Mouse (Mus musculus): ENCODE results near the gene Ager. TPM values are rescaled to one million over a fixed set of nuclear protein-coding genes. Genes with fewer than 3 reads are reported as not detected.

Ager gene
- polyA plus RNA-seq, 1 experiment from 2014 or later, result 0.95 TPM

GRCm38 (mm10) chr17:34629796-34630603, 32.3 kb downstream of the Ager start:
- ATAC-seq, result no peak
- Histone ChIP-seq H3K9ac (ENCODE audit: low read depth, low read length) (peak overlapping the region; percentile 78), H3K9me3 (replicated peaks; ENCODE audit: control insufficient read depth, low read length, poor library complexity, severe bottlenecking) (no peaks in the 10 kb centered on the region), H3K36me3 (ENCODE audit: control insufficient read depth, insufficient read depth, low read length) (no peaks in the 10 kb centered on the region), H3K4me1 (ENCODE audit: control insufficient read depth, insufficient read depth, low read length) (peaks cover 46% of the 10 kb centered on the region), H3K4me3 (ENCODE audit: low read depth, low read length) (peak overlapping the region; percentile 73), H3K4me2 (ENCODE audit: low read length) (peak overlapping the region; percentile 92), H3K27me3 (ENCODE audit: control insufficient read depth, insufficient read depth, low read depth, low read length) (0 out of 2 replicates have a peak, but pooled peaks cover 2% of the 10 kb centered on the region), H3K27ac (ENCODE audit: low read length) (peak overlapping the region; percentile 85)
- 21% methylated on average over 12 of the region's 12 CpGs for WGBS

- Histone ChIP-seq H3K27ac (ENCODE audit: low read length) (no peak overlapping the region), H3K9me3 (replicated peaks; ENCODE audit: control insufficient read depth, low read length, poor library complexity, severe bottlenecking) (no peaks in the 10 kb centered on the region), H3K4me1 (ENCODE audit: control insufficient read depth, insufficient read depth, low read length) (peaks cover 44% of the 10 kb centered on the region), H3K4me3 (ENCODE audit: low read depth, low read length) (peak overlapping the region; percentile 73), H3K36me3 (ENCODE audit: control insufficient read depth, insufficient read depth, low read length) (no peaks in the 10 kb centered on the region), H3K27me3 (ENCODE audit: control insufficient read depth, insufficient read depth, low read depth, low read length) (peaks cover 4% of the 10 kb centered on the region; the same call in 1 of the 2 replicates), H3K9ac (ENCODE audit: low read depth, low read length) (peak overlapping the region; percentile 78), H3K4me2 (ENCODE audit: low read length) (peak overlapping the region; percentile 92)
- no peak for ATAC-seq
- WGBS, result 1% methylated on average over 47 of the region's 48 CpGs
Observed at GRCm38 (mm10) chr17:34630761-34631301, 33.2 kb downstream of the Ager start.

- no peak overlapping the region for H3K27ac ChIP-seq (ENCODE audit: low read length)
- H3K9ac ChIP-seq (ENCODE audit: low read depth, low read length), result peak overlapping the region; percentile 78
- no peak for ATAC-seq
- peak overlapping the region; percentile 92 for H3K4me2 ChIP-seq (ENCODE audit: low read length)
- 8% methylated on average over 12 of the region's 12 CpGs for WGBS
- H3K36me3 ChIP-seq (ENCODE audit: control insufficient read depth, insufficient read depth, low read length), result no peaks in the 10 kb centered on the region
- peaks cover 37% of the 10 kb centered on the region for H3K4me1 ChIP-seq (ENCODE audit: control insufficient read depth, insufficient read depth, low read length)
- no peaks in the 10 kb centered on the region for H3K9me3 ChIP-seq (replicated peaks; ENCODE audit: control insufficient read depth, low read length, poor library complexity, severe bottlenecking)
- H3K27me3 ChIP-seq (ENCODE audit: control insufficient read depth, insufficient read depth, low read depth, low read length), result peaks cover 4% of the 10 kb centered on the region; the same call in 1 of the 2 replicates
- H3K4me3 ChIP-seq (ENCODE audit: low read depth, low read length), result peak overlapping the region; percentile 73
Observed at GRCm38 (mm10) chr17:34631647-34632046, 34.0 kb downstream of the Ager start.

DNA sequence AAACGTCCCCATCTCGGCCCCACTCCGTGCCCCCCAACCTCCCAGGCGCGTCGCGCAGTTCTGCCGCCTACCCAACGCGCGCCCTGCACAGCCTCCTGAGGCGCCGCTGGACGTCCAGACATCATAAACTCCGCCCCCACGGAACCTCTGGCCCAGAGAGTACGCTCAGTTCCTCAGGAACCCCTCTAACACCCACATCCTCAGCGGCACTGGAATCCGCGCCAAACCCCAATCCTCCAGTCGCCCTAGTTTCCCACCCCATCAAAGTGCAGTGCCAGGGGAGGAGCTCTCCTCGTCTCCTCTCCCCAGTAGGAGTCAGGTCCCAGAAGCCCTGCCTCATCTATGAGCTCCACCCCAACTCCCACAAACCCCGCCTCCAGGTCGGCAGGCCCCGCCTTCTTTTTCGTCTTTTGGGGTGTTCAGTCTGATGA, 34.6 kb downstream of the Ager start:
- Histone ChIP-seq H3K4me3 (ENCODE audit: low read depth, low read length) (peak overlapping the region; percentile 73), H3K9ac (ENCODE audit: low read depth, low read length) (peak overlapping the region; percentile 78), H3K9me3 (replicated peaks; ENCODE audit: control insufficient read depth, low read length, poor library complexity, severe bottlenecking) (no peaks in the 10 kb centered on the region), H3K4me2 (ENCODE audit: low read length) (peak overlapping the region; percentile 92), H3K27ac (ENCODE audit: low read length) (no peak overlapping the region), H3K27me3 (ENCODE audit: control insufficient read depth, insufficient read depth, low read depth, low read length) (peaks cover 4% of the 10 kb centered on the region; the same call in 1 of the 2 replicates), H3K4me1 (ENCODE audit: control insufficient read depth, insufficient read depth, low read length) (peaks cover 37% of the 10 kb centered on the region), H3K36me3 (ENCODE audit: control insufficient read depth, insufficient read depth, low read length) (no peaks in the 10 kb centered on the region)
- 2% methylated on average over 26 of the region's 26 CpGs for WGBS
- no peak for ATAC-seq

- ATAC-seq, result no peak
- no peak overlapping the region for H3K4me2 ChIP-seq (ENCODE audit: low read length)
- no peaks in the 10 kb centered on the region for H3K9me3 ChIP-seq (replicated peaks; ENCODE audit: control insufficient read depth, low read length, poor library complexity, severe bottlenecking)
- H3K4me1 ChIP-seq (ENCODE audit: control insufficient read depth, insufficient read depth, low read length), result peaks cover 13% of the 10 kb centered on the region
- WGBS, result 82% methylated on average over 2 of the region's 2 CpGs
- H3K9ac ChIP-seq (ENCODE audit: low read depth, low read length), result no peak overlapping the region
- no peak overlapping the region for H3K4me3 ChIP-seq (ENCODE audit: low read depth, low read length)
- no peak overlapping the region for H3K27ac ChIP-seq (ENCODE audit: low read length)
- no peaks in the 10 kb centered on the region for H3K36me3 ChIP-seq (ENCODE audit: control insufficient read depth, insufficient read depth, low read length)
- peaks cover 6% of the 10 kb centered on the region; the same call in 1 of the 2 replicates for H3K27me3 ChIP-seq (ENCODE audit: control insufficient read depth, insufficient read depth, low read depth, low read length)
Observed at GRCm38 (mm10) chr17:34635671-34636070, 38.0 kb downstream of the Ager start.

DNA sequence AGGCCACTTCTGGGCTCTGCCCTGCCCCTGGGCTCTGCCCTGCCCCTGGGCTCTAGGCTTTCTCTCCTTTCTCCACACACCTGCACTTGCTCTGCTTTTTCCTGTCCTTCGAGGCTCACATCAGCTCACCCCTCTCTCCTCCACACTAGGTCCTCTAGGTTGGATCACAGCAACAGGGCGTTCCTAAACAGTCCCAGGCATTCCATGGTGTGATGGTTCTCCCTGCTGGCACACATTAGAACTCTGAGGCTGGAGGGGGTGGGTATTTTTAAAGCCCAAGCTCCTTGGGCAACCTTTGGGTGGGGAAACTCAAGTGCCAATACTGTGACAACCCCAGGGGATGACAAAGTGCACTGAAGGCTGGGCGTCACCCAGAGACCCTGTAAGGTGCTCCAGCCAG, 39.8 kb downstream of the Ager start:
- peaks cover 4% of the 10 kb centered on the region; the same call in 1 of the 2 replicates for H3K27me3 ChIP-seq (ENCODE audit: control insufficient read depth, insufficient read depth, low read depth, low read length)
- no peak overlapping the region for H3K4me3 ChIP-seq (ENCODE audit: low read depth, low read length)
- H3K9me3 ChIP-seq (replicated peaks; ENCODE audit: control insufficient read depth, low read length, poor library complexity, severe bottlenecking), result no peaks in the 10 kb centered on the region
- H3K27ac ChIP-seq (ENCODE audit: low read length), result no peak overlapping the region
- H3K9ac ChIP-seq (ENCODE audit: low read depth, low read length), result no peak overlapping the region
- no peak for ATAC-seq
- no peak overlapping the region for H3K4me2 ChIP-seq (ENCODE audit: low read length)
- H3K4me1 ChIP-seq (ENCODE audit: control insufficient read depth, insufficient read depth, low read length), result no peaks in the 10 kb centered on the region
- H3K36me3 ChIP-seq (ENCODE audit: control insufficient read depth, insufficient read depth, low read length), result no peaks in the 10 kb centered on the region
- 75% methylated on average over 3 of the region's 3 CpGs for WGBS

- Histone ChIP-seq H3K4me2 (ENCODE audit: low read length) (no peak overlapping the region), H3K27me3 (ENCODE audit: control insufficient read depth, insufficient read depth, low read depth, low read length) (peaks cover 4% of the 10 kb centered on the region; the same call in 1 of the 2 replicates), H3K36me3 (ENCODE audit: control insufficient read depth, insufficient read depth, low read length) (no peaks in the 10 kb centered on the region), H3K9ac (ENCODE audit: low read depth, low read length) (0 out of 2 replicates have a peak overlapping the region, but pooled peaks have one; percentile 8), H3K27ac (ENCODE audit: low read length) (no peak overlapping the region), H3K4me3 (ENCODE audit: low read depth, low read length) (no peak overlapping the region), H3K4me1 (ENCODE audit: control insufficient read depth, insufficient read depth, low read length) (peaks cover 3% of the 10 kb centered on the region; the same call in 1 of the 2 replicates), H3K9me3 (replicated peaks; ENCODE audit: control insufficient read depth, low read length, poor library complexity, severe bottlenecking) (no peaks in the 10 kb centered on the region)
- 85% methylated on average over 7 of the region's 7 CpGs for WGBS
- ATAC-seq, result no peak
Observed at GRCm38 (mm10) chr17:34639461-34640255, 42.0 kb downstream of the Ager start.

GRCm38 (mm10) chr17:34640778-34641601, 43.3 kb downstream of the Ager start:
- Histone ChIP-seq H3K4me2 (ENCODE audit: low read length) (no peak overlapping the region), H3K36me3 (ENCODE audit: control insufficient read depth, insufficient read depth, low read length) (no peaks in the 10 kb centered on the region), H3K9ac (ENCODE audit: low read depth, low read length) (0 out of 2 replicates have a peak overlapping the region, but pooled peaks have one; percentile 28), H3K9me3 (replicated peaks; ENCODE audit: control insufficient read depth, low read length, poor library complexity, severe bottlenecking) (no peaks in the 10 kb centered on the region), H3K27ac (ENCODE audit: low read length) (peak overlapping the region; percentile 69), H3K27me3 (ENCODE audit: control insufficient read depth, insufficient read depth, low read depth, low read length) (peaks cover 2% of the 10 kb centered on the region; the same call in 1 of the 2 replicates), H3K4me1 (ENCODE audit: control insufficient read depth, insufficient read depth, low read length) (peaks cover 11% of the 10 kb centered on the region), H3K4me3 (ENCODE audit: low read depth, low read length) (no peak overlapping the region)
- ATAC-seq, result no peak
- 10% methylated on average over 11 of the region's 11 CpGs for WGBS

All from midbrain, embryonic 16.5 days (tissue).